Mouse (Mus musculus) heart, postnatal 0 days (tissue): Measurements from ENCODE around the gene Txk. TPM values are rescaled to one million over a fixed set of nuclear protein-coding genes. Genes with fewer than 3 reads are reported as not detected.

Experiments used
- ATAC-seq: fragments of 200-750 bp; cut with Nextera tagmentation; 2 replicates; pipeline ENCODE4 v1.8.0; 2017; ENCODE audit warnings: low read depth, moderate number of reproducible peaks, moderate library complexity; ENCODE audit not compliant: insufficient read depth
- DNase-seq: peaks from one replicate; pipeline ENCODE4 v3.0.0-alpha.2; 2016; ENCODE audit warnings: low spot score
- H3K27ac ChIP-seq: fragments of 300-500 bp; sonication (generic); 2 replicates; pipeline ENCODE4 v1.5.1; 2014; ENCODE audit warnings: low read depth, mild to moderate bottlenecking
- H3K27me3 ChIP-seq: fragments of 300-500 bp; sonication (generic); 2 replicates; pipeline ENCODE4 v1.6.1; 2014; ENCODE audit warnings: low read length, mixed read lengths; ENCODE audit not compliant: control insufficient read depth, insufficient read depth
- H3K36me3 ChIP-seq: fragments of 300-500 bp; sonication (generic); replicated peaks from 2 replicates; pipeline ENCODE4 v1.6.1; 2014; ENCODE audit warnings: low read length, mixed read lengths; ENCODE audit not compliant: control insufficient read depth, insufficient read depth
- H3K4me1 ChIP-seq: fragments of 300-500 bp; sonication (generic); 2 replicates; pipeline ENCODE4 v1.6.1; 2014; ENCODE audit warnings: antibody characterized with exemption; ENCODE audit not compliant: control insufficient read depth, insufficient read depth
- H3K4me2 ChIP-seq: fragments of 300-500 bp; sonication (generic); 2 replicates; pipeline ENCODE4 v1.6.1; 2014; ENCODE audit warnings: low read depth, mild to moderate bottlenecking, low read length, moderate library complexity
- H3K4me3 ChIP-seq: fragments of 300-500 bp; sonication (generic); 2 replicates; pipeline ENCODE4 v1.5.1; 2014; ENCODE audit warnings: low read depth, low read length
- H3K9ac ChIP-seq: fragments of 300-500 bp; sonication (generic); replicated peaks from 2 replicates; pipeline ENCODE4 v1.6.1; 2014; ENCODE audit warnings: low read depth, low read length, mixed read lengths
- H3K9me3 ChIP-seq: fragments of 300-500 bp; sonication (generic); replicated peaks from 2 replicates; pipeline ENCODE4 v1.6.1; 2016; ENCODE audit warnings: low read length; ENCODE audit not compliant: control insufficient read depth
- CTCF ChIP-seq: IDR thresholded peaks from 2 replicates; pipeline ENCODE4 v1.5.1; 2016; ENCODE audit warnings: antibody characterized with exemption, control low read depth, low read depth
- EP300 ChIP-seq: IDR thresholded peaks from 2 replicates; pipeline ENCODE4 v1.6.1; 2016; ENCODE audit warnings: antibody characterized with exemption, low read depth
- WGBS: fragments of 180-500 bp; shearing (Covaris S2); extraction: QIAGEN DNeasy Blood & Tissue Kit; methylation state at CpG from one replicate; pipeline ENCODE4 v1.1.7; 2014; 5-methylcytosine and 5-hydroxymethylcytosine counted together
- polyA plus RNA-seq: library from polyadenylated mRNA; unstranded; fragments of >200 nt; fragmentation: Nextera tagmentation; extraction: Ambion mirVana; gene quantifications from 2 replicates; pipeline ENCODE4 v1.2.1, GENCODE M21; 2015
- total RNA-seq: library from RNA; depleted of rRNA; stranded (reverse); fragments of >200 nt; gene quantifications from 2 replicates; pipeline ENCODE4 v1.2.3, GENCODE M21; 2014; ENCODE audit warnings: low replicate concordance

Txk gene
- total and polyA plus RNA-seq, 2 experiments from 2014 or later = not detected

- no peaks in the 10 kb centered on the region for H3K36me3 ChIP-seq
- H3K9ac ChIP-seq = no peak overlapping the region
- H3K27me3 ChIP-seq = no peaks in the 10 kb centered on the region
- ATAC-seq = no peak
- no peak overlapping the region for H3K4me3 ChIP-seq
- no peaks in the 10 kb centered on the region for H3K4me1 ChIP-seq
- 0 out of 2 replicates have a peak, but pooled peaks cover 2% of the 10 kb centered on the region for H3K9me3 ChIP-seq
- H3K4me2 ChIP-seq = no peak overlapping the region
- no peak for DNase-seq
- no peak overlapping the region for H3K27ac ChIP-seq
- 73% methylated on average over 2 of the region's 2 CpGs for WGBS
- no peak for TF ChIP-seq CTCF
- TF ChIP-seq EP300 = no peak
These were observed 53.1 kb downstream of the Txk start for GRCm38 (mm10) chr5:72699500-72699818.

GRCm38 (mm10) chr5:72698818-72699499 is 53.6 kb downstream of the Txk start:
- Histone ChIP-seq H3K27ac (no peak overlapping the region), H3K4me2 (no peak overlapping the region), H3K9ac (no peak overlapping the region), H3K27me3 (no peaks in the 10 kb centered on the region), H3K4me3 (no peak overlapping the region), H3K9me3 (0 out of 2 replicates have a peak, but pooled peaks cover 2% of the 10 kb centered on the region), H3K4me1 (no peaks in the 10 kb centered on the region), H3K36me3 (no peaks in the 10 kb centered on the region)
- no peak for DNase-seq
- WGBS = 73% methylated on average over 7 of the region's 7 CpGs
- TF ChIP-seq CTCF (no peak), EP300 (no peak)
- no peak for ATAC-seq

- no peaks in the 10 kb centered on the region for H3K4me1 ChIP-seq
- H3K27ac ChIP-seq = no peak overlapping the region
- 0 out of 2 replicates have a peak, but pooled peaks cover 2% of the 10 kb centered on the region for H3K9me3 ChIP-seq
- DNase-seq (no peak), ATAC-seq (no peak)
- no peak overlapping the region for H3K4me3 ChIP-seq
- H3K9ac ChIP-seq = no peak overlapping the region
- no peaks in the 10 kb centered on the region for H3K27me3 ChIP-seq
- TF ChIP-seq EP300 = no peak
- TF ChIP-seq CTCF = no peak
- 54% methylated on average over 3 of the region's 3 CpGs for WGBS
- no peaks in the 10 kb centered on the region for H3K36me3 ChIP-seq
- H3K4me2 ChIP-seq = no peak overlapping the region
These were observed 54.2 kb downstream of the Txk start for GRCm38 (mm10) chr5:72698343-72698742.

GRCm38 (mm10) chr5:72696491-72696890 is 56.1 kb downstream of the Txk start:
- H3K36me3 ChIP-seq = no peaks in the 10 kb centered on the region
- H3K27me3 ChIP-seq = no peaks in the 10 kb centered on the region
- ATAC-seq (no peak), DNase-seq (no peak)
- TF ChIP-seq CTCF = no peak
- H3K9me3 ChIP-seq = 0 out of 2 replicates have a peak, but pooled peaks cover 1% of the 10 kb centered on the region
- H3K4me1 ChIP-seq = no peaks in the 10 kb centered on the region
- H3K4me2 ChIP-seq = no peak overlapping the region
- no peak overlapping the region for H3K9ac ChIP-seq
- no peak overlapping the region for H3K27ac ChIP-seq
- no peak overlapping the region for H3K4me3 ChIP-seq
- 80% methylated on average over 13 of the region's 13 CpGs for whole genome bisulfite sequencing

- Histone ChIP-seq H3K9me3 (no peaks in the 10 kb centered on the region), H3K27me3 (no peaks in the 10 kb centered on the region), H3K27ac (no peak overlapping the region), H3K9ac (no peak overlapping the region), H3K4me2 (no peak overlapping the region), H3K36me3 (no peaks in the 10 kb centered on the region), H3K4me3 (no peak overlapping the region), H3K4me1 (no peaks in the 10 kb centered on the region)
- DNase-seq = no peak
- TF ChIP-seq EP300 = no peak
- TF ChIP-seq CTCF = no peak
- ATAC-seq = no peak
- 75% methylated on average over 2 of the region's 2 CpGs for WGBS
These were observed 57.9 kb downstream of the Txk start for GRCm38 (mm10) chr5:72694684-72695083.

GRCm38 (mm10) chr5:72690516-72690915 is 62.1 kb downstream of the Txk start:
- no peak for ATAC-seq
- no peak overlapping the region for H3K4me2 ChIP-seq
- no peaks in the 10 kb centered on the region for H3K36me3 ChIP-seq
- WGBS = 88% methylated on average over 5 of the region's 5 CpGs
- no peak for DNase-seq
- H3K4me1 ChIP-seq = no peaks in the 10 kb centered on the region
- H3K4me3 ChIP-seq = no peak overlapping the region
- H3K27ac ChIP-seq = no peak overlapping the region
- H3K9me3 ChIP-seq = no peaks in the 10 kb centered on the region
- no peak overlapping the region for H3K9ac ChIP-seq
- no peaks in the 10 kb centered on the region for H3K27me3 ChIP-seq
- TF ChIP-seq EP300 = no peak
- TF ChIP-seq CTCF = no peak
